Mouse (Mus musculus) ES-E14 (cell line): ENCODE measurements at regions not wholly inside any gene's neighbourhood (a gene's known extent, or its start where the extent isn't known, plus 50 kb on each side); places are given as distances from the start of the nearest gene placed in this dataset.

ENCODE experiments used
- HCFC1 ChIP-seq: IDR thresholded peaks from 2 replicates; pipeline ENCODE4 v1.6.1; 2012; ENCODE audit warnings: low read length, inconsistent platforms, borderline replicate concordance; ENCODE audit not compliant: insufficient read depth
- MAFK ChIP-seq: IDR thresholded peaks from 2 replicates; pipeline ENCODE4 v1.6.1; 2014; ENCODE audit warnings: mild to moderate bottlenecking, low read depth, low read length, inconsistent platforms; ENCODE audit not compliant: insufficient read depth

DNA sequence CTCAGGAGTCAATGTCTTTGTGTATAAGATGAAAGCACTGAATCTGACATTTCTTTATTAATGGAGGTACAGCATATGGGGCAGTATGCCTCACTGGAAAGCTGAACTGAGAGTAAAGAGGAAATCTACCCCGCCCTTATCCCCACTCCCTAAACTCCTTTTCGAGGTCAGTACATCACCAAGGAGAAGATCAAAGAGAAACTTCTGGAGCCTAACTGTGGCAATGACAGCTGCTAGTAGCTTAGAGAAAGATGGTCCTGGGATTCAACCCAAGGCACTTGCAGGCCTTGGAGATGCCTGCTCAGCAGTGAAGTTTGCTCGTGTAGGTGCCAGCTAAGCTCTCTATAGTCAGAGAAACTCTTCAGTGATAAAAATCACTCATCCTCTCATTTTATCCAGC is 75.8 kb upstream of the Sesn3 start:
- TF ChIP-seq MAFK (no peak), HCFC1 (no peak)
